Mouse (Mus musculus): ENCODE results near the gene Pabpc4. TPM values are rescaled to one million over a fixed set of nuclear protein-coding genes. Genes with fewer than 3 reads are reported as not detected.
A peak's percentile ranks its signal among the peaks of the same experiment; 100 is the strongest.
"Not testable (repeated sequence)": the region's sequence is repeated elsewhere in the genome, so short reads cannot be mapped to it uniquely, and the experiment has no call there.

Gene Pabpc4
- total and polyA plus RNA-seq, 2 experiments from 2014 or later, result 23.5 to 85.4 TPM

DNA sequence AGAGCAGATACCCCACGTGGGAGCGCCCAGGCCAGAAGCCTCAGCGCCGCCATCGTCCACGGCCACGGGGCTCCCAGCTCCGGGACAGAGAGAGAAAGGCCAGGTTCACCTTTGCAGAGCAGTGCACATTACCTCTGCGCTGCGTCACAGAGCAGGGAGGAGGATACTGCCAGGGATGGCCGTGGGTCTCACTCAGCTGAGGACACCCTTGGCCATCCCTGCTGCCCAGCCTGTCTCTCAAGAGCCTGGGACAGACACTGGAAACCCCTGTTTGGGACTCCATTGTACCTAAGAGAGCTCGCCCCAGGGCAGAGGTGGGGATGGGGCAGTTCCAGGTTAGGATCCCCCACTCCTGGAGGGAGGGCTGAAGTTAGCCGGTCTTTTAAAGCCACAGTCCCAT is 61.4 kb downstream of the Pabpc4 start, which contains the start of gene Oxct2a:
Gene Oxct2a, minus strand, starts transcription at position 101 of the 400 bp plus-strand sequence.
- no peaks in the 10 kb centered on the region for H3K36me3 ChIP-seq (ENCODE audit: insufficient read depth, low read length)
- H3K27ac ChIP-seq (ENCODE audit: low read depth, low read length), result no peak within 1 kb of the TSS
- no peaks in the 10 kb centered on the region for H3K27me3 ChIP-seq (ENCODE audit: insufficient read depth, low read length)
- H3K4me1 ChIP-seq (ENCODE audit: insufficient read depth, low read length), result no peaks in the 10 kb centered on the region
- TF ChIP-seq CTCF (IDR thresholded peaks at IDR 0.05), result no peak
- ATAC-seq (ENCODE audit: low FRiP score) (peak; percentile 29), DNase-seq (ENCODE audit: low spot score) (no peak)
- WGBS, result 17% methylated on average over 13 of the region's 13 CpGs
- H3K4me2 ChIP-seq (ENCODE audit: low read depth, low read length, poor library complexity, severe bottlenecking), result peak within 1 kb of the TSS; percentile 43
- H3K4me3 ChIP-seq (ENCODE audit: low read depth, low read length), result peak within 1 kb of the TSS; percentile 28
- no peaks in the 10 kb centered on the region for H3K9me3 ChIP-seq (ENCODE audit: low read length)
- no peak within 1 kb of the TSS for H3K9ac ChIP-seq (replicated peaks; ENCODE audit: low read length, poor library complexity, severe bottlenecking)

DNA sequence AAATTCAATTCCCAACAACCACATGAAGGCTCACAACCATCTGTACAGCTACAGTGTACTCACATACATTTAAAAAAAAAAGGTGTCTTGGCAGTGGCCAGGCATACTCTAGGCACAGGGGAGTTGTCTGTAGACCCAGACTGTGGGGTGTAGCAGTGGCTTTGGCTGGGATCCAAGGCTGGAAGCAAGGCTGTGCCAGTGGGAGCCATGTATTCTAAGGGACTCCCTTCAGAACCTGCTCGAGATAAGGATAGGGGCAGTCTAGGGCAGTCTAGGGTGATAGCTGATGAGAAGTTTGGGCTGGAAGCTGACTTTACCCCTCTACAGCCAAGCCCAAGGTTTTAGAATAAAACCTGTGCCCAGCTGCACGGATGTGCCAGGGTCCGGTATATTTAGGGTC is 63.9 kb downstream of the Pabpc4 start:
- no peaks in the 10 kb centered on the region for H3K4me1 ChIP-seq (ENCODE audit: insufficient read depth, low read length)
- H3K4me3 ChIP-seq (ENCODE audit: low read depth, low read length), result no peak overlapping the region
- H3K9me3 ChIP-seq (ENCODE audit: low read length), result no peaks in the 10 kb centered on the region
- no peak overlapping the region for H3K4me2 ChIP-seq (ENCODE audit: low read depth, low read length, poor library complexity, severe bottlenecking)
- H3K27me3 ChIP-seq (ENCODE audit: insufficient read depth, low read length), result no peaks in the 10 kb centered on the region
- ATAC-seq (ENCODE audit: low FRiP score) (no peak), DNase-seq (ENCODE audit: low spot score) (no peak)
- no peak for TF ChIP-seq CTCF (IDR thresholded peaks at IDR 0.05)
- WGBS, result 78% methylated on average over 3 of the region's 3 CpGs
- H3K9ac ChIP-seq (replicated peaks; ENCODE audit: low read length, poor library complexity, severe bottlenecking), result no peak overlapping the region
- H3K36me3 ChIP-seq (ENCODE audit: insufficient read depth, low read length), result no peaks in the 10 kb centered on the region
- H3K27ac ChIP-seq (ENCODE audit: low read depth, low read length), result no peak overlapping the region

DNA sequence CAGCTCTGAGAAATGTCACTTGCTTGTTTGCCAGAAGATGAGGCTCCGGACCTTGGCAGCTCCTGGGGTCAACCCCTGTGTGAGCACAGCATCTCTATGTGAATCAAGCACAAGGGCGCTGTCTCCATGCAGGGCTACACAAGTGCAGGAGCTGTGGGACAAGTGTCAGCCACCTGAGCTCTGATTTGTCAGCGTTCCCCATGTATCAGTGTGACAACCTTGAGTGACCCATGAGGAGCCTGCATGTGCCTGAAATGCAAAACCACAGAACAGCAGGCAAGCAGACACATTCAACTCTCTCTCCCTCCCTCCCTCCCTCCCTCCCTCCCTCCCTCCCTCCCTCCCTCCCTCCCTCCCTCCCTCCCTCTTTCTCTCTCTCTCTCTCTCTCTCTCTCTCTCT is 65.5 kb downstream of the Pabpc4 start:
- WGBS, result 58% methylated on average over 3 of the region's 3 CpGs
- H3K27me3 ChIP-seq (ENCODE audit: insufficient read depth, low read length), result no peaks in the 10 kb centered on the region
- no peak overlapping the region for H3K4me2 ChIP-seq (ENCODE audit: low read depth, low read length, poor library complexity, severe bottlenecking)
- DNase-seq (ENCODE audit: low spot score) (no peak), ATAC-seq (ENCODE audit: low FRiP score) (no peak)
- no peaks in the 10 kb centered on the region for H3K9me3 ChIP-seq (ENCODE audit: low read length)
- no peak overlapping the region for H3K27ac ChIP-seq (ENCODE audit: low read depth, low read length)
- no peak overlapping the region for H3K4me3 ChIP-seq (ENCODE audit: low read depth, low read length)
- H3K4me1 ChIP-seq (ENCODE audit: insufficient read depth, low read length), result no peaks in the 10 kb centered on the region
- no peak overlapping the region for H3K9ac ChIP-seq (replicated peaks; ENCODE audit: low read length, poor library complexity, severe bottlenecking)
- H3K36me3 ChIP-seq (ENCODE audit: insufficient read depth, low read length), result no peaks in the 10 kb centered on the region
- no peak for TF ChIP-seq CTCF (IDR thresholded peaks at IDR 0.05)

DNA sequence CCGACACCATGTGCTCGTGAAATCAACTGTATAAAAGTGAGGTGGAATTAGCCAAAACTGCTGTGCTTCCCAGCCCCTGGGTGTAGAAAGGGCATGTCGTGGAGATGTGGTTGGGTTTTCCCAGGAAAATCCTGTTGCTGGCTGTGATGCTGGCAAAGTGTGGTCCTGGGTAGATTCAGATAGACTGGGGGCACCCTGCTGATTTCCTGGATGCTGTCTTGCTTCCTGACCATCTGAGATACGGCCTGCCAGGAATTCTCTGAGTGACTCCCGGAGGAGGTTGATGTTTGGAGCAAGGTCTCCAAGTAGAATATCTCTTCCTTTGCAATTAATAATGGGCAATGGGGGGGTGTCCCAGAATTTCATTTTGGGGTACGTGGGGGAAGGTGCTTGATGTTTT is 66.8 kb downstream of the Pabpc4 start:
- Histone ChIP-seq H3K4me3 (ENCODE audit: low read depth, low read length) (no peak overlapping the region), H3K27me3 (ENCODE audit: insufficient read depth, low read length) (no peaks in the 10 kb centered on the region), H3K27ac (ENCODE audit: low read depth, low read length) (no peak overlapping the region), H3K9me3 (ENCODE audit: low read length) (no peaks in the 10 kb centered on the region), H3K4me1 (ENCODE audit: insufficient read depth, low read length) (no peaks in the 10 kb centered on the region), H3K36me3 (ENCODE audit: insufficient read depth, low read length) (no peaks in the 10 kb centered on the region), H3K9ac (replicated peaks; ENCODE audit: low read length, poor library complexity, severe bottlenecking) (no peak overlapping the region), H3K4me2 (ENCODE audit: low read depth, low read length, poor library complexity, severe bottlenecking) (no peak overlapping the region)
- DNase-seq (ENCODE audit: low spot score) (no peak), ATAC-seq (ENCODE audit: low FRiP score) (no peak)
- TF ChIP-seq CTCF (IDR thresholded peaks at IDR 0.05), result no peak
- 67% methylated on average over 6 of the region's 6 CpGs for WGBS

DNA sequence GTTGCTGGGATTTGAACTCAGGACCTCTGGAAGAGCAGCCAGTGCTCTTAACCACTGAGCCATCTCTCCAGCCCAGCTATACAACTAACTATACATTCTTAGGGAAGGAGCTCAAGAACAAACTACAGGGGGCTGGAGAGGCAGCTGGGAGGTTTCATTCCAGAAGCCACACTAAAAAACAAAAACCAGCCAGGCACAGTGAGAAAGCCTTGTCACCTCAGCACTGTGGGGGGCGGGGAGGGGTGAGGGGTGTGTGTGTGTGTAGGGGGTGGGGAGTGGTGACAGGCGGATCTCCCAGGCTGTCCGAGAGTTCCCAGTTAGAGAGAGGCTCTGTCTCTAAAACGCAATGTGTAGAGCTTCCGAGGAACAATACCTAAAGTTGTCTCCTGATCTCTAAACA is 69.2 kb downstream of the Pabpc4 start:
- Histone ChIP-seq H3K4me2 (ENCODE audit: low read depth, low read length, poor library complexity, severe bottlenecking) (no peak overlapping the region), H3K4me1 (ENCODE audit: insufficient read depth, low read length) (no peaks in the 10 kb centered on the region), H3K9ac (replicated peaks; ENCODE audit: low read length, poor library complexity, severe bottlenecking) (no peak overlapping the region), H3K36me3 (ENCODE audit: insufficient read depth, low read length) (no peaks in the 10 kb centered on the region), H3K4me3 (ENCODE audit: low read depth, low read length) (no peak overlapping the region), H3K27me3 (ENCODE audit: insufficient read depth, low read length) (no peaks in the 10 kb centered on the region), H3K27ac (ENCODE audit: low read depth, low read length) (no peak overlapping the region), H3K9me3 (ENCODE audit: low read length) (no peaks in the 10 kb centered on the region)
- no peak for DNase-seq (ENCODE audit: low spot score)
- no peak for ATAC-seq (ENCODE audit: low FRiP score)
- WGBS, result 73% methylated on average over 5 of the region's 5 CpGs
- TF ChIP-seq CTCF (IDR thresholded peaks at IDR 0.05), result no peak

DNA sequence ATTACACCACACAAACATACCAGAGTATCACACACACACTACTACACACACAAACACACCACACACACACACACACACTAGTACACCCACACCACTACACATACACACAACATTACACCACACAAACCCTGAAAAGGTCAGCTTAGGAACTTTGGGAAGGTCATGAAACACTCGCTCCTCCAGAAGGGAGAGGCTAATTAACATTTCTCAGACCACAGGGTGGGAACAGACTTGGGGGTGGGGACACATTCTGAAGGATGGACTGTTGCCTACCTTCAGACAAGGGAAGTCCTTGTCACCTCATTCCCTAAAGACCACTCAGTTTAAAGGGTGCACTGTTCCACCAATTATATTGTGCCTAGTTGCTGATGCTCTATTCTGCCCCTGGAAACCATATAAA is 69.8 kb downstream of the Pabpc4 start:
- H3K36me3 ChIP-seq (ENCODE audit: insufficient read depth, low read length); H3K4me2 ChIP-seq (ENCODE audit: low read depth, low read length, poor library complexity, severe bottlenecking); ATAC-seq (ENCODE audit: low FRiP score); H3K27me3 ChIP-seq (ENCODE audit: insufficient read depth, low read length); H3K9me3 ChIP-seq (ENCODE audit: low read length); DNase-seq (ENCODE audit: low spot score); H3K27ac ChIP-seq (ENCODE audit: low read depth, low read length); H3K9ac ChIP-seq (replicated peaks; ENCODE audit: low read length, poor library complexity, severe bottlenecking); H3K4me1 ChIP-seq (ENCODE audit: insufficient read depth, low read length); H3K4me3 ChIP-seq (ENCODE audit: low read depth, low read length): not testable (repeated sequence)
- WGBS, result 65% methylated on average over 1 of the region's 1 CpGs

Data from midbrain, postnatal 0 days (tissue).